Mouse (Mus musculus) small intestine, adult 2 months (tissue): ENCODE results near the gene Eef2k.

ENCODE experiments used
- CTCF ChIP-seq: fragments of 200-500 bp; IDR thresholded peaks from 2 replicates; pipeline ENCODE4 v1.5.1; 2012; ENCODE audit warnings: low read depth, mild to moderate bottlenecking, control low read depth, inconsistent platforms, low read length, moderate library complexity, mixed read lengths; ENCODE audit not compliant: insufficient replicate concordance, insufficient read length; ENCODE audit errors: extremely low read depth
- POLR2A ChIP-seq: fragments of 200-500 bp; IDR thresholded peaks from 2 replicates; pipeline ENCODE4 v1.6.1; 2012; ENCODE audit warnings: low read depth, mild to moderate bottlenecking, control low read depth, inconsistent platforms, low read length, moderate library complexity

- TF ChIP-seq CTCF (no peak), POLR2A (no peak)
Observed at GRCm38 (mm10) chr7:120869883-120870282, 27.3 kb downstream of the Eef2k start.
